Mouse (Mus musculus) left cerebral cortex, postnatal 4 days (tissue): ENCODE measurements around the gene Csf2rb. TPM values are rescaled to one million over a fixed set of nuclear protein-coding genes. Genes with fewer than 3 reads are reported as not detected.
"Not testable (repeated sequence)": the region's sequence is repeated elsewhere in the genome, so short reads cannot be mapped to it uniquely, and the experiment has no call there.

Experiments
- DNase-seq: peaks from one replicate; pipeline ENCODE4 v3.0.0-alpha.2; 2022
- intact Hi-C: fragments of 180-260 bp; cut with DNase I; formaldehyde crosslinking; loops from one replicate; pipeline ENCODE4 v1.15.1; 2025
- total RNA-seq, 2 experiments: library from RNA; stranded (reverse); gene quantifications; 2 replicates each; pipeline ENCODE4 v1.2.3; 2021

Gene Csf2rb
- total RNA-seq: 1 to 10 TPM; 1.3 to 2.4 TPM

GRCm38 (mm10) chr15:78325671-78326339 lies at the start of gene Csf2rb:
Csf2rb (plus strand) TSS chr15:78325752.
- intact Hi-C loops: no loop called here

GRCm38 (mm10) chr15:78278308-78278707 lies 47.2 kb upstream of the Csf2rb start:
- DNase-seq: no peak
- intact Hi-C loops: no loop called here

More at GRCm38 (mm10) chr15:78325671-78326339, at the start of gene Csf2rb:
- DNase-seq: no peak

- intact Hi-C loops: no loop called here
Observed at GRCm38 (mm10) chr15:78287941-78288340, 37.6 kb upstream of the Csf2rb start.

GRCm38 (mm10) chr15:78289775-78290174 lies 35.8 kb upstream of the Csf2rb start:
- intact Hi-C loops, DNase-seq: not testable (repeated sequence)

More at GRCm38 (mm10) chr15:78287941-78288340, 37.6 kb upstream of the Csf2rb start:
- DNase-seq: no peak

- DNase-seq, intact Hi-C loops: not testable (repeated sequence)
Observed at GRCm38 (mm10) chr15:78293228-78293627, 32.3 kb upstream of the Csf2rb start.

- intact Hi-C loops: no loop called here
Observed at GRCm38 (mm10) chr15:78293716-78294115, 31.8 kb upstream of the Csf2rb start.

GRCm38 (mm10) chr15:78298558-78298957 lies 27.0 kb upstream of the Csf2rb start:
- intact Hi-C loops: no loop called here
- DNase-seq: no peak

More at GRCm38 (mm10) chr15:78293716-78294115, 31.8 kb upstream of the Csf2rb start:
- DNase-seq: no peak

- DNase-seq: no peak
- intact Hi-C loops: no loop called here
Observed at GRCm38 (mm10) chr15:78299641-78300040, 25.9 kb upstream of the Csf2rb start.

- intact Hi-C loops: no loop called here
- DNase-seq: no peak
Observed at GRCm38 (mm10) chr15:78300773-78301172, 24.8 kb upstream of the Csf2rb start.

GRCm38 (mm10) chr15:78302718-78303117 lies 22.8 kb upstream of the Csf2rb start:
- no peak for DNase-seq
- intact Hi-C loops: no loop called here

GRCm38 (mm10) chr15:78303665-78304233 lies 21.8 kb upstream of the Csf2rb start:
- intact Hi-C loops: no loop called here
- DNase-seq: no peak

GRCm38 (mm10) chr15:78305341-78305933 lies 20.1 kb upstream of the Csf2rb start, which contains the start of gene Csf2rb2:
Csf2rb2 (minus strand) TSS chr15:78305721.
- DNase-seq: no peak
- intact Hi-C loops: no loop called here

GRCm38 (mm10) chr15:78309865-78310264 lies 15.7 kb upstream of the Csf2rb start:
- intact Hi-C loops: no loop called here
- no peak for DNase-seq

- intact Hi-C loops: no loop called here
- DNase-seq: no peak
Observed at GRCm38 (mm10) chr15:78310971-78311370, 14.6 kb upstream of the Csf2rb start.

GRCm38 (mm10) chr15:78312421-78313233 lies 12.9 kb upstream of the Csf2rb start:
- DNase-seq: peak; percentile 55
- intact Hi-C loops: not testable (repeated sequence)

GRCm38 (mm10) chr15:78313659-78314058 lies 11.9 kb upstream of the Csf2rb start:
- DNase-seq, intact Hi-C loops: not testable (repeated sequence)

- peak; percentile 57 for DNase-seq
- intact Hi-C loops: not testable (repeated sequence)
Observed at GRCm38 (mm10) chr15:78318338-78319171, 7.0 kb upstream of the Csf2rb start.

GRCm38 (mm10) chr15:78320825-78321496 lies 4.6 kb upstream of the Csf2rb start:
- intact Hi-C loops: loop anchor here (5.0 kb wide), 1 partner anchor 64 kb away; no protein-coding TSS in a partner anchor
- peak; percentile 75 for DNase-seq

GRCm38 (mm10) chr15:78323366-78323765 lies 2.2 kb upstream of the Csf2rb start:
- DNase-seq: no peak
- intact Hi-C loops: loop anchor here (5.0 kb wide), 1 partner anchor 66 kb away; no protein-coding TSS in a partner anchor
